Mouse (Mus musculus) spleen, adult 2 months (tissue): ENCODE results near the gene Ppp2r5e. TPM values are rescaled to one million over a fixed set of nuclear protein-coding genes. Genes with fewer than 3 reads are reported as not detected.

Experiments
- DNase-seq, 2 experiments: peaks; one replicate each; pipeline versions ENCODE4 v3.0.0 to v3.0.0-alpha.2; 2012 to 2021; ENCODE audit warnings: low spot score in 2 of 2, low read depth in 1 of 2
- H3K27ac ChIP-seq: fragments of 200-500 bp; 2 replicates; pipeline ENCODE4 v1.5.1; 2012; ENCODE audit warnings: low read length, inconsistent platforms; ENCODE audit not compliant: insufficient read depth
- H3K27me3 ChIP-seq: fragments of 200-500 bp; 2 replicates; pipeline ENCODE4 v1.6.1; 2012; ENCODE audit warnings: mild to moderate bottlenecking, moderate library complexity, low read length, inconsistent platforms; ENCODE audit not compliant: control insufficient read depth, insufficient read depth
- H3K36me3 ChIP-seq: fragments of 200-500 bp; 2 replicates; pipeline ENCODE4 v1.6.1; 2012; ENCODE audit warnings: mild to moderate bottlenecking, low read length, inconsistent platforms; ENCODE audit not compliant: control insufficient read depth, insufficient read depth
- H3K4me1 ChIP-seq: fragments of 200-500 bp; 2 replicates; pipeline ENCODE4 v1.6.1; 2011; ENCODE audit warnings: inconsistent platforms; ENCODE audit not compliant: control insufficient read depth, insufficient read depth, insufficient read length
- H3K4me3 ChIP-seq: fragments of 200-500 bp; 2 replicates; pipeline ENCODE4 v1.5.1; 2011; ENCODE audit warnings: mild to moderate bottlenecking, inconsistent platforms; ENCODE audit not compliant: insufficient read depth, insufficient read length; ENCODE audit errors: extremely low read depth
- CTCF ChIP-seq: fragments of 200-500 bp; IDR thresholded peaks from 2 replicates; pipeline ENCODE4 v1.5.1; 2011; ENCODE audit warnings: mild to moderate bottlenecking, inconsistent platforms; ENCODE audit not compliant: insufficient read depth, insufficient read length, insufficient replicate concordance; ENCODE audit errors: extremely low read depth
- POLR2A ChIP-seq: fragments of 200-500 bp; IDR thresholded peaks from 2 replicates; pipeline ENCODE4 v1.6.1; 2011; ENCODE audit warnings: low read depth, low read length, inconsistent platforms
- whole genome bisulfite sequencing: fragments of 180-500 bp; shearing (Covaris S2); methylation state at CpG from one replicate; pipeline ENCODE4 v1.1.7; 2018; 5-methylcytosine and 5-hydroxymethylcytosine counted together
- polyA plus RNA-seq: library from polyadenylated mRNA; depleted of rRNA; stranded (reverse); fragments of >200 nt; gene quantifications from 2 replicates; pipeline ENCODE4 v1.2.3, GENCODE M21; 2012

Gene Ppp2r5e
- polyA plus RNA-seq, 1 experiment: 10.5 TPM

DNA sequence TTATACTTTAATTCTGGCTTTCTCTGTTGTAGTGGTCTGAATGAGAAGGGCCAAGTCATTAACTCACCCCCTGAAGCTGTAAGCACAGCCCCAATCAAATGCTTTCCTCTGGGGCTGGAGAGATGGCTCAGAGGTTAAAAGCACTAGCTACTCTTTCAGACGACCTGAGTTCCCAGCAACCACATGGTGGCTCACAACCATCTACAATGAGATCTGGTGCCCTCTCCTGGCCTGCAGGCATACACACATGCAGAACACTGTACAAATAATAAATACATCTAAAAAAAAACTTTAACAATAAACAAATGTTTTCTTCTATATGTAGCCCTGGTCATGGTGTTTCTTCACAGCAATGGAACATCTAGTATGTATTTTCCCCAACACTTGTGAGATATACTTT, 33.6 kb upstream of the Ppp2r5e start:
- no peaks in the 10 kb centered on the region for H3K4me1 ChIP-seq
- 75% methylated on average over 1 of the region's 1 CpGs for WGBS
- no peak overlapping the region for H3K4me3 ChIP-seq
- TF ChIP-seq CTCF (no peak), POLR2A (no peak)
- DNase-seq: no peak
- H3K36me3 ChIP-seq: no peaks in the 10 kb centered on the region
- H3K27me3 ChIP-seq: no peaks in the 10 kb centered on the region
- no peak overlapping the region for H3K27ac ChIP-seq

DNA sequence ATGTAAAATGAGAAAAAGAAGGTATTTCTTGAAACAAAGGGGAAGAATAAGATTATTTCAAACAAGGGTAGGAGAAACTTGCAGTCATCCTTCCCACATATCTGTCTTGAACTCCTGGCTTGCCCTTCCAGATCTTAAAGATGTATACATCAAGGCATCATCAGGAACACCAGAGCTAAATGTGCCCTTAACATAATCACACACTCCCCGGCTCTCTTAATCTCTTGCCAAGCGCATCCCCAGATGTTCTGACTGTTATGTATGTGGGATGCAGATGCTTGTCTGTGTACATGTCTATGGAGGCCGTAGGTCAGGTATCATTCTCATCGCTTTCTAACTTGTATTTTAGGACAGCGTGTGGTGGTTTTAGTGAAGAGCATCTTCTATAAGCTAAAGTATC, 27.2 kb upstream of the Ppp2r5e start:
- 91% methylated on average over 5 of the region's 5 CpGs for WGBS

GRCm38 (mm10) chr12:75622835-75623234, 26.8 kb upstream of the Ppp2r5e start:
- Histone ChIP-seq H3K4me1 (no peaks in the 10 kb centered on the region), H3K36me3 (no peaks in the 10 kb centered on the region), H3K4me3 (no peak overlapping the region), H3K27ac (no peak overlapping the region), H3K27me3 (no peaks in the 10 kb centered on the region)
- TF ChIP-seq CTCF (no peak), POLR2A (no peak)
- DNase-seq: no peak
- 53% methylated on average over 3 of the region's 3 CpGs for WGBS

More for the DNA sequence above, 27.2 kb upstream of the Ppp2r5e start:
- H3K27me3 ChIP-seq: no peaks in the 10 kb centered on the region
- H3K4me1 ChIP-seq: no peaks in the 10 kb centered on the region
- TF ChIP-seq POLR2A (no peak), CTCF (no peak)
- DNase-seq: no peak
- no peak overlapping the region for H3K27ac ChIP-seq
- H3K4me3 ChIP-seq: no peak overlapping the region
- no peaks in the 10 kb centered on the region for H3K36me3 ChIP-seq

DNA sequence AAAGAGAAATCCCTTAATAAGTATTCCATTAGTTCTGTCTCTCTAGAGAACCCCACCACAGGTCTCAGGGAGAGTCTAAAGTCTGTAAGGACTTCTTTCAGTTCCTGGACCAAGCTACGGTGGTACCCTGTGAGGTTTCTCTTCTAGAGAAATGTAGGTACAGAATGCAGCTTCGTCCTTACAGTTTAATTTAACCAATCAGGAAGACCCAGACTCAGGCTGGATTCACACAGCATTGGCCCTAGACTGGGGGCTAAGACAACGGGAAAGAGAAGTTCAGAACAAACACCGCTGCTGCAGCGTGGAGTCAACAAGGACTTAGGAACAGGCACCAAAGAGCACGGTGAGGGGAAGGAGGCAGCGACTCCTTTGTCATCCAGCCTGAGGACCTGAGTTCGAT, 20.8 kb upstream of the Ppp2r5e start:
- Histone ChIP-seq H3K27ac (no peak overlapping the region), H3K27me3 (peaks cover 3% of the 10 kb centered on the region; the same call in 1 of the 2 replicates), H3K4me3 (no peak overlapping the region), H3K4me1 (0 out of 2 replicates have a peak, but pooled peaks cover 2% of the 10 kb centered on the region), H3K36me3 (no peaks in the 10 kb centered on the region)
- TF ChIP-seq POLR2A: no peak
- TF ChIP-seq CTCF: no peak
- 67% methylated on average over 8 of the region's 8 CpGs for WGBS
- DNase-seq: no peak

GRCm38 (mm10) chr12:75616158-75616791, 20.2 kb upstream of the Ppp2r5e start:
- Histone ChIP-seq H3K4me1 (0 out of 2 replicates have a peak, but pooled peaks cover 2% of the 10 kb centered on the region), H3K27me3 (peaks cover 3% of the 10 kb centered on the region; the same call in 1 of the 2 replicates), H3K27ac (no peak overlapping the region), H3K4me3 (no peak overlapping the region), H3K36me3 (no peaks in the 10 kb centered on the region)
- WGBS: 27% methylated on average over 24 of the region's 24 CpGs
- no peak for DNase-seq
- no peak for TF ChIP-seq CTCF
- no peak for TF ChIP-seq POLR2A

- TF ChIP-seq CTCF (no peak), POLR2A (no peak)
- 76% methylated on average over 3 of the region's 3 CpGs for WGBS
- Histone ChIP-seq H3K4me1 (0 out of 2 replicates have a peak, but pooled peaks cover 2% of the 10 kb centered on the region), H3K4me3 (no peak overlapping the region), H3K27me3 (peaks cover 3% of the 10 kb centered on the region; the same call in 1 of the 2 replicates), H3K36me3 (no peaks in the 10 kb centered on the region), H3K27ac (no peak overlapping the region)
- DNase-seq: no peak
Observed at GRCm38 (mm10) chr12:75615556-75615955, 19.5 kb upstream of the Ppp2r5e start.

DNA sequence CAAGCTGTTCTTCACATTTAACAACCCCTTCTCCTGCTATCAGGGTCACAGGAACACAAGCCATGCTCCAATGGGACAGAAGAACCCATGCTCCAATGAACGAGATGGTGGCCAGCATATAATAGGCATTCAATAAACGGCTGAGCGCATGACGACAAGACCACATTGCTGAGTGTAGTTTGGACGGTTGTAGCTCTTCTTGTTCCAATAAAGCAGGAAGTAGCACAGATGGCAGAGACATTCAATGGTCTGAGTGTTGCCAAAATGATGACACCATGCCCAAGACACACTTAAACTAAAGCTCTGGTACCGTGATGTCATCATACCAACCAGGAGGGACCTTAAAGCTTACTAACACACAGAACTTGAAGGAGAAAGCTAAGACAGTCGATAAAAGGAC, 16.7 kb upstream of the Ppp2r5e start:
- H3K27ac ChIP-seq: no peak overlapping the region
- H3K4me3 ChIP-seq: no peak overlapping the region
- TF ChIP-seq CTCF (no peak), POLR2A (no peak)
- 0 out of 2 replicates have a peak, but pooled peaks cover 2% of the 10 kb centered on the region for H3K4me1 ChIP-seq
- no peaks in the 10 kb centered on the region for H3K36me3 ChIP-seq
- H3K27me3 ChIP-seq: peaks cover 3% of the 10 kb centered on the region; the same call in 1 of the 2 replicates
- DNase-seq: no peak
- 65% methylated on average over 7 of the region's 7 CpGs for WGBS
